Mouse (Mus musculus) brown adipose tissue, adult 24 weeks (tissue): ENCODE measurements around the gene Col15a1. TPM values are rescaled to one million over a fixed set of nuclear protein-coding genes. Genes with fewer than 3 reads are reported as not detected.

Source experiments
- H3K27ac ChIP-seq: fragments of 200-500 bp; replicated peaks from 2 replicates; pipeline ENCODE4 v1.5.1; 2012; ENCODE audit warnings: low read depth, mild to moderate bottlenecking, low read length
- H3K4me1 ChIP-seq: fragments of 200-500 bp; 2 replicates; pipeline ENCODE4 v1.6.1; 2012; ENCODE audit warnings: low read length, mixed read lengths; ENCODE audit not compliant: control insufficient read depth, insufficient read depth, insufficient read length
- H3K4me3 ChIP-seq: fragments of 200-500 bp; 2 replicates; pipeline ENCODE4 v1.5.1; 2012; ENCODE audit warnings: low read depth, mild to moderate bottlenecking, low read length, moderate library complexity; ENCODE audit not compliant: insufficient read depth
- polyA plus RNA-seq: library from polyadenylated mRNA; stranded (reverse); fragments of >200 nt; gene quantifications from 2 replicates; pipeline ENCODE4 v1.2.4, GENCODE M21; 2012; ENCODE audit not compliant: missing spikeins, insufficient read depth, insufficient read length

Gene Col15a1
- polyA plus RNA-seq, 1 experiment, result 38.2 TPM

GRCm38 (mm10) chr4:47272452-47273130 lies 64.6 kb downstream of the Col15a1 start:
- Histone ChIP-seq H3K4me3 (no peak overlapping the region), H3K27ac (no peak overlapping the region), H3K4me1 (no peaks in the 10 kb centered on the region)

GRCm38 (mm10) chr4:47273795-47274194 lies 65.8 kb downstream of the Col15a1 start:
- H3K4me3 ChIP-seq, result no peak overlapping the region
- no peak overlapping the region for H3K27ac ChIP-seq
- no peaks in the 10 kb centered on the region for H3K4me1 ChIP-seq

GRCm38 (mm10) chr4:47274911-47275310 lies 67.0 kb downstream of the Col15a1 start:
- H3K27ac ChIP-seq, result no peak overlapping the region
- no peak overlapping the region for H3K4me3 ChIP-seq
- H3K4me1 ChIP-seq, result no peaks in the 10 kb centered on the region

- no peaks in the 10 kb centered on the region for H3K4me1 ChIP-seq
- no peak overlapping the region for H3K4me3 ChIP-seq
- H3K27ac ChIP-seq, result no peak overlapping the region
Observed at GRCm38 (mm10) chr4:47278397-47278796, 70.4 kb downstream of the Col15a1 start.

- Histone ChIP-seq H3K4me1 (no peaks in the 10 kb centered on the region), H3K4me3 (no peak overlapping the region), H3K27ac (no peak overlapping the region)
Observed at GRCm38 (mm10) chr4:47279085-47279707, 71.2 kb downstream of the Col15a1 start.

GRCm38 (mm10) chr4:47280126-47280525 lies 72.2 kb downstream of the Col15a1 start:
- H3K4me3 ChIP-seq, result no peak overlapping the region
- H3K4me1 ChIP-seq, result no peaks in the 10 kb centered on the region
- H3K27ac ChIP-seq, result no peak overlapping the region

GRCm38 (mm10) chr4:47281920-47282682 lies 74.1 kb downstream of the Col15a1 start:
- Histone ChIP-seq H3K4me1 (no peaks in the 10 kb centered on the region), H3K4me3 (no peak overlapping the region), H3K27ac (no peak overlapping the region)

GRCm38 (mm10) chr4:47284311-47284710 lies 76.3 kb downstream of the Col15a1 start:
- H3K27ac ChIP-seq, result no peak overlapping the region
- H3K4me1 ChIP-seq, result no peaks in the 10 kb centered on the region
- no peak overlapping the region for H3K4me3 ChIP-seq

GRCm38 (mm10) chr4:47284874-47285273 lies 76.9 kb downstream of the Col15a1 start:
- no peak overlapping the region for H3K27ac ChIP-seq
- no peak overlapping the region for H3K4me3 ChIP-seq
- H3K4me1 ChIP-seq, result no peaks in the 10 kb centered on the region

GRCm38 (mm10) chr4:47286599-47287147 lies 78.7 kb downstream of the Col15a1 start:
- no peak overlapping the region for H3K4me3 ChIP-seq
- no peak overlapping the region for H3K27ac ChIP-seq
- no peaks in the 10 kb centered on the region for H3K4me1 ChIP-seq

GRCm38 (mm10) chr4:47287468-47287867 lies 79.5 kb downstream of the Col15a1 start:
- H3K27ac ChIP-seq, result no peak overlapping the region
- no peak overlapping the region for H3K4me3 ChIP-seq
- H3K4me1 ChIP-seq, result no peaks in the 10 kb centered on the region

- H3K4me3 ChIP-seq, result no peak overlapping the region
- no peak overlapping the region for H3K27ac ChIP-seq
- no peaks in the 10 kb centered on the region for H3K4me1 ChIP-seq
Observed at GRCm38 (mm10) chr4:47288306-47288705, 80.3 kb downstream of the Col15a1 start.

- Histone ChIP-seq H3K4me3 (no peak overlapping the region), H3K27ac (no peak overlapping the region)
Observed at GRCm38 (mm10) chr4:47289526-47289925, 81.6 kb downstream of the Col15a1 start.

GRCm38 (mm10) chr4:47290448-47290847 lies 82.5 kb downstream of the Col15a1 start:
- H3K27ac ChIP-seq, result no peak overlapping the region
- peaks cover 9% of the 10 kb centered on the region; the same call in 1 of the 2 replicates for H3K4me1 ChIP-seq
- H3K4me3 ChIP-seq, result no peak overlapping the region

More at GRCm38 (mm10) chr4:47289526-47289925, 81.6 kb downstream of the Col15a1 start:
- H3K4me1 ChIP-seq, result peaks cover 7% of the 10 kb centered on the region; the same call in 1 of the 2 replicates

- peaks cover 9% of the 10 kb centered on the region; the same call in 1 of the 2 replicates for H3K4me1 ChIP-seq
- H3K4me3 ChIP-seq, result no peak overlapping the region
- no peak overlapping the region for H3K27ac ChIP-seq
Observed at GRCm38 (mm10) chr4:47291013-47291412, 83.1 kb downstream of the Col15a1 start.
